Mouse (Mus musculus): ENCODE data around the gene Xpot. TPM values are rescaled to one million over a fixed set of nuclear protein-coding genes. Genes with fewer than 3 reads are reported as not detected.

Xpot gene
- total and polyA plus RNA-seq, 3 experiments, result 132 to 151 (median 140) TPM

DNA sequence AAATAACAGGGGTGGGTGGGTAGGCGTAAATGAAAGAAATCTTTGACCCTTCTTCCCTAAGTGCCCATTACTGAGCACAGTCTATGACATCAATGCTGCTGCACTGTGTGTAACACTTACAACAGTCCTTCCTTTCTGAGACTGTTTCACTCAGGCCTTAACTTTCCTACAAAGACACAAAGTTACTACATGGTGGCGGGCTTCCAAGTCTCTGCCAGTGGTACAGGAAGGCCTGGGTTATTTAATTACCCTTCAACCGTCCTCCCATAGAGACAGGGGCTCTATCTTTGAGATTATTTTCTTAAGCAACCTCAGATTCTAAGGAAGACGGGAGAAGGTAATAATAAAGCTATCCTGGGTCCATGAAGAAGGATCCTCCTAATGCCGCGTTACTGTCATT lies 13.7 kb downstream of the Xpot start:
- no peaks in the 10 kb centered on the region; the same call in 1 of the 2 replicates for H3K79me2 ChIP-seq (replicated peaks; ENCODE audit: control insufficient read depth, extremely low read depth, insufficient read depth, poor library complexity, severe bottlenecking)
- TF ChIP-seq ZKSCAN1 (IDR thresholded peaks at IDR 0.05; ENCODE audit: borderline replicate concordance, low read depth, low read length), result no peak
- no peak for TF ChIP-seq TCF12 (IDR thresholded peaks at IDR 0.05; ENCODE audit: low read depth, low read length)
- TF ChIP-seq IRF4 (IDR thresholded peaks at IDR 0.05; ENCODE audit: low read depth, low read length), result no peak
- no peak for TF ChIP-seq HCFC1 (IDR thresholded peaks at IDR 0.05; ENCODE audit: low read depth, low read length)
- TF ChIP-seq ZMIZ1 (IDR thresholded peaks at IDR 0.05; ENCODE audit: low read depth, low read length), result no peak
- DNase-seq (ENCODE audit: extremely low read depth), result no peak
- no peak overlapping the region for H3K4me2 ChIP-seq (ENCODE audit: insufficient read depth, low read depth, poor library complexity, severe bottlenecking)
- in situ Hi-C loops (cut with MboI; ENCODE audit: low pct_ligation_motif_present, low pct_unique_long_range_greater_than_20kb, low sequenced_read_pairs) (no loop called here), dilution Hi-C loops (cut with MboI; ENCODE audit: extremely low pct_ligation_motif_present, extremely low pct_unique_long_range_greater_than_20kb, low sequenced_read_pairs) (no loop called here)
- peaks cover 84 to 97% of the 10 kb centered on the region in 2 experiments for H3K36me3 ChIP-seq (replicated peaks in 1 of 2; ENCODE audit: control insufficient read depth in 1 of 2, insufficient read depth in 1 of 2, low read length in 1 of 2)
- H3K27ac ChIP-seq (ENCODE audit: insufficient read depth, low read depth), result no peak overlapping the region
- peaks cover 8% of the 10 kb centered on the region for H3K9me3 ChIP-seq (replicated peaks; ENCODE audit: low read length)
- H3K9ac ChIP-seq (ENCODE audit: insufficient read depth, low read depth), result no peak overlapping the region
- no peaks in the 10 kb centered on the region; a peak in 1 of 4 replicates for H3K4me1 ChIP-seq (ENCODE audit: control insufficient read depth in 1 of 2, insufficient read depth in 2 of 2)
- H3K27me3 ChIP-seq (replicated peaks), result no peaks in the 10 kb centered on the region
- H3K4me3 ChIP-seq (replicated peaks in 1 of 3; ENCODE audit: low read depth in 2 of 3, low read length in 2 of 3, poor library complexity in 1 of 3), result no peak overlapping the region

DNA sequence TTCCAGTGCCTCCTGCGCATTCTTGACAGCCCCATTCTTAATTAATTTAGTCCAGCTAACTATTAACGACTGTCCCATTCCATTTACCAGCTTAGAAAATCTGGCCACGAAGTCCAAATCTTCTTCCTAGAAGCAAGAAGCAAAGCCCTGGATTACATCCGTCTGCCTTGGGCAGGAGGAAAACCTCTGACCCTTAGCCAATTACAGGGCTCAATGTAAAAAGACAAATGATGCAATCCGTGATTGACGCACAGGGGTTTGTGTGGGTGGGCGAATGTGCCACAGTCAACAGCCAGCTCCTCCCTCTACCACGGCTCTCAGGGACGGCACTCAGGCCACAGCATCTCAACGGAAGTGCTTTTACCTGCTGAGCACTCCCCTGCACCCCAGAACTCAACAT lies 14.5 kb downstream of the Xpot start:
- Histone ChIP-seq H3K79me2 (replicated peaks; ENCODE audit: control insufficient read depth, extremely low read depth, insufficient read depth, poor library complexity, severe bottlenecking) (no peaks in the 10 kb centered on the region; the same call in 1 of the 2 replicates), H3K9ac (ENCODE audit: insufficient read depth, low read depth) (no peak overlapping the region), H3K4me3 (replicated peaks in 1 of 3; ENCODE audit: low read depth in 2 of 3, low read length in 2 of 3, poor library complexity in 1 of 3) (no peak overlapping the region), H3K36me3 (replicated peaks in 1 of 2; ENCODE audit: control insufficient read depth in 1 of 2, insufficient read depth in 1 of 2, low read length in 1 of 2) (peaks cover 84 to 97% of the 10 kb centered on the region in 2 experiments), H3K4me1 (ENCODE audit: control insufficient read depth in 1 of 2, insufficient read depth in 2 of 2) (no peaks in the 10 kb centered on the region; a peak in 1 of 4 replicates), H3K9me3 (replicated peaks; ENCODE audit: low read length) (peaks cover 8% of the 10 kb centered on the region), H3K27ac (ENCODE audit: insufficient read depth, low read depth) (no peak overlapping the region), H3K4me2 (ENCODE audit: insufficient read depth, low read depth, poor library complexity, severe bottlenecking) (no peak overlapping the region), H3K27me3 (replicated peaks) (no peaks in the 10 kb centered on the region)
- TF ChIP-seq POLR2A (IDR thresholded peaks at IDR 0.05; ENCODE audit: low read depth, low read length) (no peak), IRF4 (IDR thresholded peaks at IDR 0.05; ENCODE audit: low read depth, low read length) (no peak), ZC3H11A (IDR thresholded peaks at IDR 0.05; ENCODE audit: low read depth, low read length) (no peak), ZNF384 (IDR thresholded peaks at IDR 0.05; ENCODE audit: low read depth, low read length) (no peak), SIN3A (IDR thresholded peaks at IDR 0.05; ENCODE audit: low read length) (no peak), NRF1 (IDR thresholded peaks at IDR 0.05; ENCODE audit: low read depth, low read length) (no peak), JUN (IDR thresholded peaks at IDR 0.05; ENCODE audit: insufficient read depth, low read depth, low read length) (no peak), HCFC1 (IDR thresholded peaks at IDR 0.05; ENCODE audit: low read depth, low read length) (no peak), UBTF (IDR thresholded peaks at IDR 0.05; ENCODE audit: low read depth, low read length) (no peak), TBP (conservative IDR thresholded peaks at IDR 0.05; ENCODE audit: low read depth, low read length) (no peak), MXI1 (IDR thresholded peaks at IDR 0.05; ENCODE audit: low read depth, low read length) (no peak), MAZ (IDR thresholded peaks at IDR 0.05; ENCODE audit: low read depth, low read length) (no peak), ZMIZ1 (IDR thresholded peaks at IDR 0.05; ENCODE audit: low read depth, low read length) (no peak), CTCF (conservative IDR thresholded peaks at IDR 0.05 in 1 of 2, IDR thresholded peaks at IDR 0.05 in 1 of 2; ENCODE audit: low read depth in 2 of 2, low read length in 2 of 2) (no peak)
- dilution Hi-C loops (cut with MboI; ENCODE audit: extremely low pct_ligation_motif_present, extremely low pct_unique_long_range_greater_than_20kb, low sequenced_read_pairs) (no loop called here), in situ Hi-C loops (cut with MboI; ENCODE audit: low pct_ligation_motif_present, low pct_unique_long_range_greater_than_20kb, low sequenced_read_pairs) (no loop called here)
- no peak for DNase-seq (ENCODE audit: extremely low read depth)
